Mouse (Mus musculus): ENCODE results near the gene Pcyt1a. TPM values are rescaled to one million over a fixed set of nuclear protein-coding genes. Genes with fewer than 3 reads are reported as not detected.
"Not testable (repeated sequence)": the region's sequence is repeated elsewhere in the genome, so short reads cannot be mapped to it uniquely, and the experiment has no call there.

The Pcyt1a gene
- polyA plus RNA-seq, 1 experiment from 2014 or later, result 41.3 TPM

DNA sequence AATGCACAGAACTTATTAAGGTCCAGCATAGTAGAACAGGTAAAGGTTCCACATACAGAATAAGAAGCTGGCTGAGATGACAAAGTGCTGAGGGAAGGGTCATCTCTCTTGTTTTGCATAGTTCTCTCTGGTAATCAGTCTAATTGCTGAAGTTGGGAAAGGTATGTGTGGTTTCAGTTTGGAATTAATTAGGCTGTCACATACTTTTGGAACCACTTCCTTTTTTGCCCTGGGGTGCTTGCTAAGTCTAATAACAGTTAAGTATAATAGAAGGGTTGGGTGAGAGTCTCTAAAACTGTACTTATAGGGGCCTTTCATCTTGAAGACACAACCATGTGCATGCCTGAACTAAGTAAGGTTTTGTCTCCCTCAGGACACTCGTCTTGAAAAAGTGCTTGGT lies 5.9 kb downstream of the Pcyt1a start:
- WGBS, result 75% methylated on average over 1 of the region's 1 CpGs

DNA sequence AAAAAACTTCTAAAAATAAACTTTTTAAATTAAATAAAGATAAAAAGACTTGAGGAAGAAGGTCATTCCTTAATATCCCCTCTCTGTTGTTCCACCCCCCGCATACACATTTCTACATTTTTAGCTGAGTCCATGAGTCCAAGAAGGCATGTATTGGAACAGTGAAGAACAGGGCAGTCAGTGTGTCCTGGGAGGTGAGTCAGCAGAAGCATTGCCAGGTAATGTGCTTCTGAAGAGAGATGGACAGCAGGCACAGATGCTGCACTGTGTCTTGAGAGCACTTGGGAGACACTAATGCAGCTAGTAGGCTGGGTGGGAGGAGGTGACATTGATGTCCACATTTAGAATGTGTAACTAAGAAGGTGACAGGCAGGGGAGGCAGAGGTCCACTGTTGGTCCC lies 6.5 kb downstream of the Pcyt1a start:
- Histone ChIP-seq H3K9me3 (replicated peaks) (no peaks in the 10 kb centered on the region), H3K36me3 (peaks cover 3% of the 10 kb centered on the region; the same call in 1 of the 2 replicates), H3K27me3 (no peaks in the 10 kb centered on the region), H3K4me1 (no peaks in the 10 kb centered on the region), H3K4me3 (replicated peaks) (no peak overlapping the region), H3K4me2 (no peak overlapping the region), H3K27ac (no peak overlapping the region), H3K9ac (no peak overlapping the region)
- WGBS, result 94% methylated on average over 1 of the region's 1 CpGs
- no peak for ATAC-seq (replicated peaks; ENCODE audit: low FRiP score)

More for the DNA sequence above, 5.9 kb downstream of the Pcyt1a start:
- no peak for ATAC-seq (replicated peaks; ENCODE audit: low FRiP score)
- Histone ChIP-seq H3K4me2 (no peak overlapping the region), H3K4me1 (peaks cover 3% of the 10 kb centered on the region), H3K27ac (no peak overlapping the region), H3K36me3 (peaks cover 3% of the 10 kb centered on the region; the same call in 1 of the 2 replicates), H3K9ac (no peak overlapping the region), H3K27me3 (no peaks in the 10 kb centered on the region), H3K4me3 (replicated peaks) (no peak overlapping the region), H3K9me3 (replicated peaks) (no peaks in the 10 kb centered on the region)

DNA sequence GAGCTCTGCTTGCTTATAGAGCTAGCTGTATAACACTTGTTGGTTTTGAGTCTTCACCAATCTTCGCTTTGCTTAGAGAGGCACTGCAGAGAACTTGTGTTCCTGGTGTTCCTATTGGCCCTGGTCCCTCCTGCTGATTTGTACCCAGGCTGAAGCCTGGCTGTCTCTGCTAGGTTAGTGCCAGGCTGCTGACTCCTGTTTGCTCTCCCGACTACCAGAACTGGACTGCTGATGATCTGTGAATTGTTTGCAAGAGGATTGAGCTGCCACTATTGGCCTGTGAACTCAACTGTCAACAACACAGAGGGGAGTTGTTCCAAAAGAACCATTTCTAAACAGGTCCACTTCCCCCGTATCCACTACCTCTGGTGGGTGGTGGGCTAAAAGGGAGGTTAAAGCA lies 10.7 kb downstream of the Pcyt1a start:
- H3K4me3 ChIP-seq (replicated peaks), result no peak overlapping the region
- no peak for ATAC-seq (replicated peaks; ENCODE audit: low FRiP score)
- no peaks in the 10 kb centered on the region for H3K27me3 ChIP-seq
- no peak overlapping the region for H3K4me2 ChIP-seq
- WGBS, result 86% methylated on average over 3 of the region's 3 CpGs
- H3K36me3 ChIP-seq, result peaks cover 3% of the 10 kb centered on the region; the same call in 1 of the 2 replicates
- no peaks in the 10 kb centered on the region for H3K4me1 ChIP-seq
- H3K9me3 ChIP-seq (replicated peaks), result no peaks in the 10 kb centered on the region
- H3K9ac ChIP-seq, result no peak overlapping the region
- H3K27ac ChIP-seq, result no peak overlapping the region

DNA sequence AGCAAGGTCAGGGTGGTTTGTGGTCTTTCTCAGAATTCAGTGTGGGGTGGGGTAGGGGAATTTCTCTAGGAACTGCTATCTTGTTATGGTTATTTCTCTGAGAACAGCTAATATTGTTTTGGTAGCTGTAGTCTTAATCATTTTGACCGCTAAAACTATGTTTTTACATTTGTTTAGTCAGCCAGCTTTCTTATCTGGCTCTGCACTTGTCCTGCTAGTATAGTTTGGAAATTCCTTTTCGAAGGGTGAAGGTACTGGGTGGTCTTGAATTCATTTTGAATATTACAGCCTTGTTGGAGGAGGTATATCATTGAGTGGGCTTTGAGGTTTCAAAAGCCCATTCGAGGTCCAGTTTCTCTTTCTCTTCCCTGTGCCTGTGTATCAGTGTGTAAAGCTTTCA lies 13.9 kb downstream of the Pcyt1a start:
- not testable (repeated sequence) for H3K4me1 ChIP-seq; H3K27ac ChIP-seq; H3K36me3 ChIP-seq; ATAC-seq (replicated peaks; ENCODE audit: low FRiP score); H3K27me3 ChIP-seq; H3K4me3 ChIP-seq (replicated peaks); H3K4me2 ChIP-seq; H3K9me3 ChIP-seq (replicated peaks); H3K9ac ChIP-seq
- WGBS, result 90% methylated on average over 3 of the region's 3 CpGs

DNA sequence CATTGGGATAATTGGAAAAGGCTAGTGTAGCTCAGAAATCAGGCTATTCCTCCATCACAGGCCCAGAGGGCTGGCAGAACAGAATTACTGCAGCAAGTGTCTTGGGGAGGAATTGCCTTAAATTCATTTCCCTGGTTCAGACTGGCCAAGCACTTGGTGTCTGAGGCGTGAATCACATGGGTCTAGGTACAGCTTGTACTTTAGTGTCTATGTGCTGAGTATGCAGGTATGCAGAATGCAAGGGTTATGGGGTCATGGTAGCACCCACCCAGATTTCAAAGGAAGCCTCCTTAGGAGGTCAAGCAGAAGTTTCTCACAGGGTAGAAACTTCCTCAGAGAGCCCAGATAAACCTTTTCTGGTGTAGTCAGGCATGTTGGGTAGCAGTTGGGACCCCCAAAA lies 14.8 kb downstream of the Pcyt1a start:
- Histone ChIP-seq H3K4me1 (no peaks in the 10 kb centered on the region), H3K9ac (no peak overlapping the region), H3K36me3 (no peaks in the 10 kb centered on the region), H3K4me3 (replicated peaks) (no peak overlapping the region), H3K4me2 (no peak overlapping the region), H3K9me3 (replicated peaks) (no peaks in the 10 kb centered on the region), H3K27me3 (no peaks in the 10 kb centered on the region), H3K27ac (no peak overlapping the region)
- no peak for ATAC-seq (replicated peaks; ENCODE audit: low FRiP score)
- WGBS, result 89% methylated on average over 1 of the region's 1 CpGs

DNA sequence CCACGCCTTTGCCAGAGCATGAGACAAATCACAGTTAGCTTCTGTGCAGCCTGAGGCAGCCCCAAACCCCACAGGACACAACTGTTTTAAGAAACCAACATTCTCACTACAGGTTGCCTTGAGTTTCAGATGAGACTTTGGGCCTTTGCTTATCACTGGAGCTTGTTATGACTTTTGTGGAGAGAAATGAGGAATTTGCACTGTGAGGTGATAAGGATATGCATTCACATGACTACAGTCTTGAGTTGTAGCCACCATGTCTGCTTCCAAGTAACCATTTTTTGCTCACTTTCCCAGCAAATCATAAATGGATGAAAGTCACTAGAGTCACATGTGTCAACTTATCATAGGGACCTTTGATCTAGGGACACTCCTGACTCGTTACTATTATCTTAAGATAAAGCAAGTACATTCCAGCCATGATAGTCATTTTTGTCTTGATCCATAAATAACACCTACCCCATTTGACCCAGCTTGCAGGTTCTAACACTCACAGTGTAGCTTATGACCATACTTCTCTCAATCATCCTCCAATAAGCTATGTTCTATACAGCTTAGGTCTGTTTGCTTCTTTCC lies 15.9 kb downstream of the Pcyt1a start:
- no peaks in the 10 kb centered on the region for H3K4me1 ChIP-seq
- no peak overlapping the region for H3K4me2 ChIP-seq
- ATAC-seq (replicated peaks; ENCODE audit: low FRiP score), result no peak
- no peaks in the 10 kb centered on the region for H3K9me3 ChIP-seq (replicated peaks)
- 80% methylated on average over 2 of the region's 2 CpGs for WGBS
- H3K27ac ChIP-seq, result no peak overlapping the region
- no peak overlapping the region for H3K9ac ChIP-seq
- 0 out of 2 replicates have a peak, but pooled peaks cover under 1% of the 10 kb centered on the region for H3K36me3 ChIP-seq
- no peak overlapping the region for H3K4me3 ChIP-seq (replicated peaks)
- H3K27me3 ChIP-seq, result no peaks in the 10 kb centered on the region

DNA sequence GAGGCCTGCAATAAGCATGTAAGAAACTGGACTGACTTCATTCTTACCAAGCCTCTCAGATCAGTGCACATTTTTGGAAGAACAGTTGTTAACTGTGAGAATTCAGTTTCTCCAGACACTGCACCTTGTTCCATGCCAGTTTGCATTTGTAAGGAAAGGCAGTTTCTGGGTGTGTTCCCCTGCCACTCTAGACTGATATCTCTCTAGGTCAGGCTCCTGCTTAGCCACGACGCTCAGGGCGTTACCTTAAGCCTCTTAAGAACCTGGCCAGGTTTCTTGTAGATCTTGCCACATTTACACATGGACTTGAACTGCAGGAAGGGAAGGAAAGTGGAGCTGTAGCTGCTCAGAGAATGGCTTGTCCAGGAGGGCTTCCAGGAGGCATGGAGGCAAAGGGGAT lies 18.9 kb downstream of the Pcyt1a start:
- no peak overlapping the region for H3K9ac ChIP-seq
- no peak overlapping the region for H3K4me2 ChIP-seq
- no peak overlapping the region for H3K4me3 ChIP-seq (replicated peaks)
- H3K9me3 ChIP-seq (replicated peaks), result no peaks in the 10 kb centered on the region
- peaks cover 21% of the 10 kb centered on the region for H3K36me3 ChIP-seq
- H3K4me1 ChIP-seq, result no peaks in the 10 kb centered on the region
- no peak overlapping the region for H3K27ac ChIP-seq
- WGBS, result 91% methylated on average over 3 of the region's 3 CpGs
- H3K27me3 ChIP-seq, result no peaks in the 10 kb centered on the region
- ATAC-seq (replicated peaks; ENCODE audit: low FRiP score), result no peak

DNA sequence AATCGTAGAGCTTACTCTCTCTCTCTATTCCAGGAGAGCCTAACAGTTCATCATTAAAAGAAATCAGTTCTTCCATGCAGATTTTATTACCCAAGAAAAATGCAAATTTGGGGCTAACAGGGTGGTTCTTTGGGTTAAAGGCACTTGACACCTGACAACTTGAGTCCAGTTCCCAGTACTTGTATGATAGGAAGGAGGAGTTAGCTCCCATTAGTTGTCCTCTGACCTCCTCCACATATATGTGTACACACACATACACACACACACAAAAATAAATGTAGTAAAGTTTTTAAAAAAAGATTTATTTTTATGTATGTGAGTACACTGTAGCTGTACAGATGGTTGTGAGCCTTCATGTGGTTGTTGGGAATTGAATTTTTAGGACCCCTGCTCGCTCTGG lies 19.4 kb downstream of the Pcyt1a start:
- 82% methylated on average over 2 of the region's 2 CpGs for WGBS

DNA sequence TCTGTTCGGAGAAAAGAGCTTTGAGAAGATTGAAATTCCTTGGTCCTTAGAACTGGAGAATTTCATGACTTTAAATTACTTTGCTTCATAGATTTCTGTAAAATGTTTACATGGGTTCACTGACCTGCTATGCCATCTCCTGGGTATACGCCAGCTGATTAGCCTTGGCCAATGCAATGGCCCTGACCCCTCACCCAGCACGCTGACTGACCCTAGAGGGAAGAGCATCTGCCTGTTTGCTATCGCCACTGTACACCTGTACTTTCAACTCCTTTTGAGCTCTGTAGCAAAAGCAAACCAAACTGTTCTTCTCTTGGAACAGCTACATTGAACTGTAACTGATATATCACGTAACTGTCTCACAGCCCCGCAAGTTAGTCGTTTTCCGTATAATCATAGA lies 22.4 kb downstream of the Pcyt1a start:
- no peak for ATAC-seq (replicated peaks; ENCODE audit: low FRiP score)
- Histone ChIP-seq H3K4me1 (no peaks in the 10 kb centered on the region), H3K36me3 (peaks cover 44% of the 10 kb centered on the region), H3K4me3 (replicated peaks) (no peak overlapping the region), H3K4me2 (no peak overlapping the region), H3K27me3 (no peaks in the 10 kb centered on the region), H3K27ac (no peak overlapping the region), H3K9me3 (replicated peaks) (no peaks in the 10 kb centered on the region), H3K9ac (no peak overlapping the region)
- 91% methylated on average over 8 of the region's 8 CpGs for WGBS

More for the DNA sequence above, 19.4 kb downstream of the Pcyt1a start:
- H3K9ac ChIP-seq, result no peak overlapping the region
- peaks cover 25% of the 10 kb centered on the region for H3K36me3 ChIP-seq
- no peak for ATAC-seq (replicated peaks; ENCODE audit: low FRiP score)
- H3K27ac ChIP-seq, result no peak overlapping the region
- H3K4me3 ChIP-seq (replicated peaks), result no peak overlapping the region
- H3K4me2 ChIP-seq, result no peak overlapping the region
- no peaks in the 10 kb centered on the region for H3K27me3 ChIP-seq
- no peaks in the 10 kb centered on the region for H3K9me3 ChIP-seq (replicated peaks)
- H3K4me1 ChIP-seq, result no peaks in the 10 kb centered on the region

DNA sequence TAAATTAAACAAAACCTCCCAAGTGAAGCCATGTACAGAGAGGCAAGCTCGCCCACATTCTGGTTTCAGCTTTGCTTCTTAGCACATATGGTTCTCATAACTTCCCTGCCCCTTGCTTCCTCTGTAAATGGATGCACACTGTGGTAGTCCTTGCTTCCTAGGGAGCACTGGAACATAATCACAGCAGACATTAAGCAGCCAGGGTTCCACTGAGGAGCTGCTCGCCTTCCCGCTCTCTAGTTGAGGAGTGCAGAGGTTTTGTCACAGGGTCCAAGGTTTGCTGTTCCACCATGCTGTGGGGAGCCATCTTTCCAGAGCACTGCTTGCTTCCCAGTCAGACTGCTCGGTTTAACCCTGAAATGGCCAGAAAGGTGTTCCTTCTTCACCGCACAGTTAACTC lies 23.9 kb downstream of the Pcyt1a start:
- Histone ChIP-seq H3K9ac (no peak overlapping the region), H3K9me3 (replicated peaks) (no peaks in the 10 kb centered on the region), H3K4me3 (replicated peaks) (no peak overlapping the region), H3K4me1 (no peaks in the 10 kb centered on the region), H3K27me3 (no peaks in the 10 kb centered on the region), H3K27ac (no peak overlapping the region), H3K4me2 (no peak overlapping the region), H3K36me3 (peaks cover 44% of the 10 kb centered on the region)
- ATAC-seq (replicated peaks; ENCODE audit: low FRiP score), result no peak
- 90% methylated on average over 5 of the region's 5 CpGs for WGBS

DNA sequence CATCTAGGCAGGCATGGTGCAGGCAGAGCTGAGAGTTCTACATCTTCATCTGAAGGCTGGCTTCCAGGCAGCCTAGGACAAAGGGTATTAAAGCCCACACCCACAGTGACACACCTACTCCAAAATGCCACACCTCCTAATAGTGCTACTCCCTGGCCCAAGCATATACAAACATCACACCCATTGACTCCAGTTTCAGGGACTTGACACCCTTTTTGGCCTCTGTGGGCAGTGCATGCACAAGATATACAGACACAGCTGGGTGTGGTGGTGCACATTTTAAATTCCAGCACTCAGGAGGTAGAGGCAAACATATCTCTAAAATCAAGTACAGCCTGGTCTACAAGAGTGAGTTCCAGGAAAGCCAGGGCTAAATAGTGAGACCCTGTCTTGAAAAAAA lies 25.4 kb downstream of the Pcyt1a start:
- Histone ChIP-seq H3K27me3 (no peaks in the 10 kb centered on the region), H3K4me3 (replicated peaks) (no peak overlapping the region), H3K27ac (no peak overlapping the region), H3K4me1 (no peaks in the 10 kb centered on the region), H3K4me2 (no peak overlapping the region), H3K9ac (no peak overlapping the region), H3K9me3 (replicated peaks) (no peaks in the 10 kb centered on the region), H3K36me3 (peaks cover 44% of the 10 kb centered on the region)
- ATAC-seq (replicated peaks; ENCODE audit: low FRiP score), result no peak

DNA sequence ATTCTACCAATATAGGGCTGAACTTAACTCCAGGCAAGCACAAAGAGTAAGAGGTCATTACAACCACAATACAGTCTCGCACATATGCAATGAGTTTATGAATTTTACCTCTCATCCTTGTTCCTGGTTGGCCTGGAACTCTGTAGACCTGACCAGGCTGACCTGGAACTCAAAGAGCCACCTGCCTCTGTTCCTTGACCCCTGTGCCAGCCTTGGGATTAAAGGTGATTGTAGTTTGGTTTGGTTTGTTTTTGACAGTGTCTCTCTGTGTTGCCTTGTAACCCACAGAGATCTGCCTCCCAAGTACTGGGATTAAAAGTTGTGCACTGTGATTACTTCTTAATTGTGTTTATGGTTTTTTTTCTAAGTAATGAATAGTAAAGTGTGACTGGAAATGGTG lies 26.0 kb downstream of the Pcyt1a start:
- no peak overlapping the region for H3K4me2 ChIP-seq
- no peak overlapping the region for H3K4me3 ChIP-seq (replicated peaks)
- 88% methylated on average over 1 of the region's 1 CpGs for WGBS
- H3K9ac ChIP-seq, result no peak overlapping the region
- H3K9me3 ChIP-seq (replicated peaks), result no peaks in the 10 kb centered on the region
- ATAC-seq (replicated peaks; ENCODE audit: low FRiP score), result no peak
- H3K4me1 ChIP-seq, result no peaks in the 10 kb centered on the region
- H3K36me3 ChIP-seq, result peaks cover 43% of the 10 kb centered on the region
- H3K27me3 ChIP-seq, result no peaks in the 10 kb centered on the region
- H3K27ac ChIP-seq, result no peak overlapping the region
